Mouse (Mus musculus) heart, postnatal 0 days (tissue): ENCODE measurements around the gene Thg1l. TPM values are rescaled to one million over a fixed set of nuclear protein-coding genes. Genes with fewer than 3 reads are reported as not detected.

ENCODE experiments used
- ATAC-seq: fragments of 200-750 bp; cut with Nextera tagmentation; 2 replicates; pipeline ENCODE4 v1.8.0; 2017; ENCODE audit warnings: low read depth, moderate number of reproducible peaks, moderate library complexity; ENCODE audit not compliant: insufficient read depth
- DNase-seq: peaks from one replicate; pipeline ENCODE4 v3.0.0-alpha.2; 2016; ENCODE audit warnings: low spot score
- H3K27ac ChIP-seq: fragments of 300-500 bp; sonication (generic); 2 replicates; pipeline ENCODE4 v1.5.1; 2014; ENCODE audit warnings: low read depth, mild to moderate bottlenecking
- H3K27me3 ChIP-seq: fragments of 300-500 bp; sonication (generic); 2 replicates; pipeline ENCODE4 v1.6.1; 2014; ENCODE audit warnings: low read length, mixed read lengths; ENCODE audit not compliant: control insufficient read depth, insufficient read depth
- H3K36me3 ChIP-seq: fragments of 300-500 bp; sonication (generic); replicated peaks from 2 replicates; pipeline ENCODE4 v1.6.1; 2014; ENCODE audit warnings: low read length, mixed read lengths; ENCODE audit not compliant: control insufficient read depth, insufficient read depth
- H3K4me1 ChIP-seq: fragments of 300-500 bp; sonication (generic); 2 replicates; pipeline ENCODE4 v1.6.1; 2014; ENCODE audit warnings: antibody characterized with exemption; ENCODE audit not compliant: control insufficient read depth, insufficient read depth
- H3K4me2 ChIP-seq: fragments of 300-500 bp; sonication (generic); 2 replicates; pipeline ENCODE4 v1.6.1; 2014; ENCODE audit warnings: low read depth, mild to moderate bottlenecking, low read length, moderate library complexity
- H3K4me3 ChIP-seq: fragments of 300-500 bp; sonication (generic); 2 replicates; pipeline ENCODE4 v1.5.1; 2014; ENCODE audit warnings: low read depth, low read length
- H3K9ac ChIP-seq: fragments of 300-500 bp; sonication (generic); replicated peaks from 2 replicates; pipeline ENCODE4 v1.6.1; 2014; ENCODE audit warnings: low read depth, low read length, mixed read lengths
- H3K9me3 ChIP-seq: fragments of 300-500 bp; sonication (generic); replicated peaks from 2 replicates; pipeline ENCODE4 v1.6.1; 2016; ENCODE audit warnings: low read length; ENCODE audit not compliant: control insufficient read depth
- CTCF ChIP-seq: IDR thresholded peaks from 2 replicates; pipeline ENCODE4 v1.5.1; 2016; ENCODE audit warnings: antibody characterized with exemption, control low read depth, low read depth
- EP300 ChIP-seq: IDR thresholded peaks from 2 replicates; pipeline ENCODE4 v1.6.1; 2016; ENCODE audit warnings: antibody characterized with exemption, low read depth
- WGBS: fragments of 180-500 bp; shearing (Covaris S2); extraction: QIAGEN DNeasy Blood & Tissue Kit; methylation state at CpG from one replicate; pipeline ENCODE4 v1.1.7; 2014; 5-methylcytosine and 5-hydroxymethylcytosine counted together
- polyA plus RNA-seq: library from polyadenylated mRNA; unstranded; fragments of >200 nt; fragmentation: Nextera tagmentation; extraction: Ambion mirVana; gene quantifications from 2 replicates; pipeline ENCODE4 v1.2.1, GENCODE M21; 2015
- total RNA-seq: library from RNA; depleted of rRNA; stranded (reverse); fragments of >200 nt; gene quantifications from 2 replicates; pipeline ENCODE4 v1.2.3, GENCODE M21; 2014; ENCODE audit warnings: low replicate concordance

The Thg1l gene
- total and polyA plus RNA-seq, 2 experiments from 2014 or later = 5.8 to 12.8 TPM

- WGBS = 45% methylated on average over 7 of the region's 7 CpGs
- H3K27ac ChIP-seq = no peak overlapping the region
Measured at GRCm38 (mm10) chr11:45943108-45943705, 12.1 kb downstream of the Thg1l start.

GRCm38 (mm10) chr11:45942281-45942680 is 13.0 kb downstream of the Thg1l start:
- 0 out of 2 replicates have a peak, but pooled peaks cover 3% of the 10 kb centered on the region for H3K36me3 ChIP-seq
- ATAC-seq = no peak
- WGBS = 82% methylated on average over 7 of the region's 7 CpGs
- H3K27ac ChIP-seq = no peak overlapping the region
- no peak for DNase-seq
- H3K27me3 ChIP-seq = no peaks in the 10 kb centered on the region
- H3K4me1 ChIP-seq = peaks cover 4% of the 10 kb centered on the region; the same call in 1 of the 2 replicates
- H3K4me3 ChIP-seq = no peak overlapping the region
- TF ChIP-seq EP300 (no peak), CTCF (no peak)
- H3K9ac ChIP-seq = no peak overlapping the region
- no peak overlapping the region for H3K4me2 ChIP-seq
- H3K9me3 ChIP-seq = no peaks in the 10 kb centered on the region

More at GRCm38 (mm10) chr11:45943108-45943705, 12.1 kb downstream of the Thg1l start:
- H3K4me2 ChIP-seq = peak overlapping the region; percentile 97
- DNase-seq (no peak), ATAC-seq (no peak)
- H3K36me3 ChIP-seq = peaks cover 4% of the 10 kb centered on the region; the same call in 1 of the 2 replicates
- H3K27me3 ChIP-seq = no peaks in the 10 kb centered on the region
- TF ChIP-seq CTCF = no peak
- no peak for TF ChIP-seq EP300
- H3K4me1 ChIP-seq = peaks cover 4% of the 10 kb centered on the region; the same call in 1 of the 2 replicates
- peak overlapping the region; percentile 81 for H3K4me3 ChIP-seq
- no peaks in the 10 kb centered on the region for H3K9me3 ChIP-seq
- peak overlapping the region; percentile 70; the same call in 1 of the 2 replicates for H3K9ac ChIP-seq

DNA sequence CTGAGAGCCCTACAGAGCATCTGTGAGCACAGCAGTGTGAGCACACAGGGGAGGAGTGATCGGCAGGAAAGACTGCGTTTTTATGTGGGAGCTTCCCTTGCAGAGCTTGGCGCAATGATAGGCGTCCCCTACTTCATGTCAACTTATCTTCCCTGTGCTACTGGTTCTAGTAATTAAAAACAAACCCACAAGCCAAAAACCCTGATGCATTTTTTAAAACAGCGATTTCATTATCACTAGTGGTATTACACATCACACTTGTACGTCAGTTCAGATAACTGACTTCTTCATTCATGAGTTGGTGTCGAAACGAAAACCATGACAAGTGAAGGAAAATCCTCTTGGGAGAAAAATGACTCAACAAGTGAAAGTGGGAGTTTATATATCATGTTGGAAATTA is 16.4 kb downstream of the Thg1l start:
- no peak for DNase-seq
- 70% methylated on average over 8 of the region's 8 CpGs for WGBS

DNA sequence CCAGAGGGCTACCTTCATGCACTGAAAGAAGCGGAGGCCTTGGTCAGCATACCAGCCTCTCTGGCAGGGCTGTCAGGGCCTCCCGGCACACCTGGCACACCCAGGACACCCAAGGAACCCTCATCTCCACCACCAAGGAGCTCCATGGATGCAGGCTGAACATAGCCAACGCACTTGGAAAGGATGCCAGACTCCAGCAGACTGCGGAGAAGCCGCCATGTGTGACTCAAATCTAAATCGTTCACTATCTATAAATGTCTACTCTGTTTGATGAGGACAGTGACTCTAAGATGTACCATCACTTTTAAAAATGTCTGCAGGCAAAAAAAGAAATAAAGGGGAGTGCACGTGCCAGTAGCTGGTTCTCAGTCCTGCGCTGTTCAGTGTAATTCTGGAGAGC is 17.8 kb downstream of the Thg1l start:
- Histone ChIP-seq H3K9ac (no peak overlapping the region), H3K27ac (no peak overlapping the region), H3K4me1 (no peaks in the 10 kb centered on the region), H3K27me3 (no peaks in the 10 kb centered on the region), H3K36me3 (peaks cover 50% of the 10 kb centered on the region), H3K9me3 (no peaks in the 10 kb centered on the region), H3K4me3 (no peak overlapping the region), H3K4me2 (no peak overlapping the region)
- 91% methylated on average over 8 of the region's 8 CpGs for WGBS
- no peak for TF ChIP-seq EP300
- no peak for TF ChIP-seq CTCF
- ATAC-seq (no peak), DNase-seq (no peak)

More for the DNA sequence above, 16.4 kb downstream of the Thg1l start:
- H3K9ac ChIP-seq = no peak overlapping the region
- no peak overlapping the region for H3K4me2 ChIP-seq
- H3K36me3 ChIP-seq = peaks cover 36% of the 10 kb centered on the region
- no peak; the same call in 1 of the 2 replicates for ATAC-seq
- no peaks in the 10 kb centered on the region for H3K27me3 ChIP-seq
- no peak overlapping the region for H3K4me3 ChIP-seq
- H3K9me3 ChIP-seq = no peaks in the 10 kb centered on the region
- peaks cover 4% of the 10 kb centered on the region; the same call in 1 of the 2 replicates for H3K4me1 ChIP-seq
- H3K27ac ChIP-seq = no peak overlapping the region
- no peak for TF ChIP-seq EP300
- TF ChIP-seq CTCF = no peak

DNA sequence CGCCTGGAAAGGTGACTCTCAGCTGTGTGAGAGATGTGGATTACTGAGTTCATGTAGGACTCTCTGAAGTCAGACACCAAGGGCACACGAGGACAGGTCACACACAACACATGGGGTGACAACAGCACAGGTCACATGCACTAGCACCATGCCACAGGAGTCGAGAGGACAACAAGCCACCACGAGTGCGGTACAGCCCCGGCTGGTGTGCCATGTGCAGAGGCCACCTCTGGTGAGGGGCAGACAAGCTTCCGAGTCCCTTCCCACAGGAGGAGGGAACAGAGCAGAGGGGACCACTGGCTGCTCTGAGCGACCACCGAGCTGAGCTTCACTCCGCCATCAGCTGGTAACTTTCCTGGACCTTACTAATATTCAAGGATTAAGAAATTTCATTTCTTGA is 22.5 kb downstream of the Thg1l start:
- Histone ChIP-seq H3K4me3 (no peak overlapping the region), H3K9ac (no peak overlapping the region), H3K4me2 (no peak overlapping the region), H3K4me1 (no peaks in the 10 kb centered on the region), H3K27me3 (no peaks in the 10 kb centered on the region), H3K9me3 (no peaks in the 10 kb centered on the region), H3K27ac (no peak overlapping the region), H3K36me3 (peaks cover 70% of the 10 kb centered on the region)
- peak; percentile 58 for ATAC-seq
- 80% methylated on average over 10 of the region's 10 CpGs for WGBS
- no peak for DNase-seq
- TF ChIP-seq CTCF (no peak), EP300 (no peak)

DNA sequence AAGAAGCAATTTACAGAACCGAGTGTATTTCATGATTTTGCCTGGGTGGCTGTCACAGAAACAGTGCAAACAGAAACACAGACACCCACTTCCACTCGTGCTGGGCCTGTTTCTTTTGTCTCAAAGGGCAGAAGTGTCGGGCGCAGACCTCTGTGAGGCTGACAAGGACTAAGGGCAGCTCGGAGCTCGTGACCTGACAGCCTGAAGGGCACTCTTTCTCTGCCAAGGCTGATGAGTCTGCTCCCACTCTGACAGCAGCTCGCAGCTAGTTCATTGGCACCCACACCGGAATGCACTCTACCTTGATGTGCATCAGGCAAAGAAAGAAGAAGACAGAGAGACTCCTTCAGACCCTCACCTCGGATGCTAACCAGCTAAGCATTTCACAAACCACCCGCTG is 25.8 kb downstream of the Thg1l start:
- DNase-seq (no peak), ATAC-seq (no peak)
- no peak overlapping the region for H3K4me3 ChIP-seq
- H3K9ac ChIP-seq = no peak overlapping the region
- peaks cover 40% of the 10 kb centered on the region for H3K36me3 ChIP-seq
- H3K27me3 ChIP-seq = no peaks in the 10 kb centered on the region
- 83% methylated on average over 10 of the region's 10 CpGs for WGBS
- no peak overlapping the region for H3K27ac ChIP-seq
- no peaks in the 10 kb centered on the region for H3K4me1 ChIP-seq
- TF ChIP-seq EP300 (no peak), CTCF (no peak)
- no peak overlapping the region for H3K4me2 ChIP-seq
- H3K9me3 ChIP-seq = no peaks in the 10 kb centered on the region
